ENCODE assay signal across 8 mouse cellular contexts in the genomic region with DNA sequence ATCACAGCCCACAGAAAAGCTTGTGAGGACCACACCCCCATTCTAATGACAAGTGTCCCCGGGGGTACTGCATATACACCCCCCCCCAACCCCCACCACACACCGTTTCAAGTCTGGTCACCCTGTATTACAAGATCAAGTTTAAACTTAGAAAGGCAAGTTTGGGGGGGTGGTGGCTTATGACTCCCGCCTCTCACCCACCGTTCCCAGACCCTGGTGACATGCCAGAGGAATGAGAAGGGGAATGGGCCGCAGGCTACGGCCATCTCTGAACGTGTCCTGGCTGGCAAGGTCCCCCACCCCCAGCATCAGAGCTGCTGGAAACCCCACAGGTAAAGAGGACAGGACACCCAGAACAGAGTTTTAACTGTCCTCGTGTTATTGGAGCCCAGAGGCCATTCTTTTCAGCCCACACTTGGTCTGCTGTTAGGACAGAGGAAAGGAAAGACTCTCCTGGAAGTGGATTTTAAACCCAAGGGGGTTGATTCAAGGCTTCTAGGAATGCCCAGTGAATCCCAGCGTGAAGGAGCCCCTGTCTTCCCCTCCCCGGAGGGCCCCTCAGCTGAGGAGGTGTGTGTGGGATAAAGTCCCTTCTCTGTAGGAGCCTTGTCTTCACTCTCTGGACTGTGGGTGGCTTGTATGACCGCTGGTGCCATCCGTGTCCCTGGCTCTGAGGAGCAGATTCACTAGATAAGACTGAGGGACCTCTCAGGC. TPM values are rescaled to one million over a fixed set of nuclear protein-coding genes. Genes with fewer than 3 reads are reported as not detected.
DNase-seq lines count a peak whose midpoint lies in the region; ATAC-seq and TF ChIP-seq lines count a peak whose summit lies in the region.

No protein-coding gene starts in this region.

- TF ChIP-seq CTCF in bone marrow, adult 2 months (IDR thresholded peaks at IDR 0.05; ENCODE audit: control insufficient read depth, insufficient read depth, low read length): no peak

- no peaks in the 10 kb centered on the region for H3K27me3 ChIP-seq in heart, embryonic 14.5 days (ENCODE audit: control insufficient read depth, insufficient read depth, low read length)
- 0 out of 2 replicates have a peak, but pooled peaks cover 6% of the 10 kb centered on the region for H3K27me3 ChIP-seq in hindbrain, embryonic 10.5 days (ENCODE audit: insufficient read depth, poor library complexity, severe bottlenecking)
- H3K27me3 ChIP-seq in midbrain, embryonic 10.5 days (ENCODE audit: low read depth, poor library complexity, severe bottlenecking): peaks cover 4% of the 10 kb centered on the region; the same call in 1 of the 2 replicates

- no peak for DNase-seq in heart, postnatal 4 days
- DNase-seq in hindbrain, embryonic 10.5 days (ENCODE audit: low spot score): no peak
- DNase-seq in midbrain, embryonic 10.5 days (ENCODE audit: low spot score): no peak
- no peak for DNase-seq in adrenal gland, postnatal 4 days (ENCODE audit: low spot score in 2 of 2)
- no peak for DNase-seq in adrenal gland, postnatal 10 days
- DNase-seq in right cerebral cortex, postnatal 25 days: no peak

- peaks cover 24 to 37% of the 10 kb centered on the region in 2 experiments for H3K4me1 ChIP-seq in heart, embryonic 14.5 days (ENCODE audit: control insufficient read depth in 2 of 2, insufficient read depth in 2 of 2, low read length in 2 of 2)
- no peaks in the 10 kb centered on the region; the same call in 1 of the 2 replicates for H3K4me1 ChIP-seq in bone marrow, adult 2 months (ENCODE audit: control insufficient read depth, insufficient read depth, low read length)
- peaks cover 50% of the 10 kb centered on the region for H3K4me1 ChIP-seq in hindbrain, embryonic 10.5 days (replicated peaks)
- H3K4me1 ChIP-seq in midbrain, embryonic 10.5 days: peaks cover 40% of the 10 kb centered on the region

- H3K9me3 ChIP-seq in heart, embryonic 14.5 days (ENCODE audit: control insufficient read depth, low read length): no peaks in the 10 kb centered on the region
- H3K9me3 ChIP-seq in hindbrain, embryonic 10.5 days: 0 out of 2 replicates have a peak, but pooled peaks cover 2% of the 10 kb centered on the region
- no peaks in the 10 kb centered on the region for H3K9me3 ChIP-seq in midbrain, embryonic 10.5 days (replicated peaks)

- peak overlapping the region; percentile 48 to 51; a peak in 3 of 4 replicates for H3K27ac ChIP-seq in heart, embryonic 14.5 days (replicated peaks in 1 of 2; ENCODE audit: control insufficient read depth in 1 of 2, insufficient read depth in 1 of 2, low read depth in 2 of 2, low read length in 2 of 2)
- no peak overlapping the region; the same call in 1 of the 2 replicates for H3K27ac ChIP-seq in bone marrow, adult 2 months (ENCODE audit: control insufficient read depth, insufficient read depth, low read depth, low read length, poor library complexity)
- peak overlapping the region; percentile 91 for H3K27ac ChIP-seq in hindbrain, embryonic 10.5 days
- peak overlapping the region; percentile 87 for H3K27ac ChIP-seq in midbrain, embryonic 10.5 days (replicated peaks)

- H3K36me3 ChIP-seq in heart, embryonic 14.5 days (ENCODE audit: control insufficient read depth, insufficient read depth, low read length): no peaks in the 10 kb centered on the region
- H3K36me3 ChIP-seq in hindbrain, embryonic 10.5 days: no peaks in the 10 kb centered on the region
- H3K36me3 ChIP-seq in midbrain, embryonic 10.5 days: no peaks in the 10 kb centered on the region; the same call in 1 of the 2 replicates

- H3K9ac ChIP-seq in heart, embryonic 14.5 days (ENCODE audit: low read length): peak overlapping the region; percentile 98

- 19% methylated on average over 12 of the region's 12 CpGs for WGBS in heart, embryonic 14.5 days
- WGBS in bone marrow, adult 2 months: 7% methylated on average over 12 of the region's 12 CpGs
- WGBS in hindbrain, embryonic 10.5 days: 26% methylated on average over 12 of the region's 12 CpGs
- whole genome bisulfite sequencing in midbrain, embryonic 10.5 days: 31% methylated on average over 12 of the region's 12 CpGs

- TF ChIP-seq POLR2A in bone marrow, adult 2 months (IDR thresholded peaks at IDR 0.05; ENCODE audit: borderline replicate concordance, control insufficient read depth, low read depth, low read length): no peak

- H3K4me3 ChIP-seq in heart, embryonic 14.5 days (ENCODE audit: control insufficient read depth in 1 of 2, insufficient read depth in 1 of 2, low read depth in 1 of 2, low read length in 2 of 2): peak overlapping the region; percentile 96 to 98
- H3K4me3 ChIP-seq in bone marrow, adult 2 months (replicated peaks; ENCODE audit: control insufficient read depth, low read depth, low read length): peak overlapping the region; percentile 95
- H3K4me3 ChIP-seq in hindbrain, embryonic 10.5 days: peak overlapping the region; percentile 87
- H3K4me3 ChIP-seq in midbrain, embryonic 10.5 days: peak overlapping the region; percentile 92

- ATAC-seq in heart, embryonic 14.5 days (ENCODE audit: insufficient number of reproducible peaks, insufficient read depth, low FRiP score, low read depth): no peak

- peak overlapping the region; percentile 90 for H3K4me2 ChIP-seq in heart, embryonic 14.5 days (ENCODE audit: low read length)

RNA-seq across cellular contexts. Expression of gene Pxn, which starts 0.9 kb away (rescaled TPM):
- polyA plus RNA-seq in heart, embryonic 14.5 days (2014; fragmentation: Nextera tagmentation; extraction: Ambion mirVana): 14.4 and 19.1 TPM in 2 replicates
- 10 to 100 TPM; 62.9 to 66.0 TPM for total RNA-seq in heart, postnatal 4 days (2021)
- 32.5 and 71.6 TPM in 2 replicates for polyA plus RNA-seq in bone marrow, adult 2 months (2011; ENCODE audit: insufficient read depth, insufficient read length, low replicate concordance, missing spikeins)
- 32.6 and 42.6 TPM in 2 replicates for polyA plus RNA-seq in hindbrain, embryonic 10.5 days (2016; fragmentation: Nextera tagmentation; extraction: Ambion mirVana)
- polyA plus RNA-seq in midbrain, embryonic 10.5 days (2016; fragmentation: Nextera tagmentation; extraction: Ambion mirVana): 27.9 and 28.9 TPM in 2 replicates
- total RNA-seq in adrenal gland, postnatal 4 days (2021): 10 to 100 TPM; 77.6 to 82.4 TPM
- total RNA-seq in adrenal gland, postnatal 10 days (2021): 10 to 100 TPM; 55.1 to 72.4 TPM

RNA-seq across cellular contexts. Expression of gene Sirt4, which starts 22.9 kb away (rescaled TPM):
- polyA plus RNA-seq in heart, embryonic 14.5 days (2014; fragmentation: Nextera tagmentation; extraction: Ambion mirVana): 19.2 and 22.5 TPM in 2 replicates
- total RNA-seq in heart, postnatal 4 days (2021): 10 to 100 TPM; 10.5 to 12.7 TPM
- 9.0 and 13.2 TPM in 2 replicates for polyA plus RNA-seq in bone marrow, adult 2 months (2011; ENCODE audit: insufficient read depth, insufficient read length, low replicate concordance, missing spikeins)
- polyA plus RNA-seq in hindbrain, embryonic 10.5 days (2016; fragmentation: Nextera tagmentation; extraction: Ambion mirVana): 17.2 and 17.3 TPM in 2 replicates
- polyA plus RNA-seq in midbrain, embryonic 10.5 days (2016; fragmentation: Nextera tagmentation; extraction: Ambion mirVana): 15.2 and 17.0 TPM in 2 replicates
- 10 to 100 TPM; 29.9 to 31.3 TPM for total RNA-seq in adrenal gland, postnatal 4 days (2021)
- total RNA-seq in adrenal gland, postnatal 10 days (2021): 10 to 100 TPM; 15.8 to 31.4 TPM

RNA-seq across cellular contexts. Expression of gene Pla2g1b, which starts 41.4 kb away (rescaled TPM):
- polyA plus RNA-seq in heart, embryonic 14.5 days (2014; fragmentation: Nextera tagmentation; extraction: Ambion mirVana): not detected in 2 replicates
- not detected for total RNA-seq in heart, postnatal 4 days (2021)
- polyA plus RNA-seq in bone marrow, adult 2 months (2011; ENCODE audit: insufficient read depth, insufficient read length, low replicate concordance, missing spikeins): 10.3 TPM in 1 of 2 replicates, not detected in the other
- 0.51 TPM in 1 of 2 replicates, not detected in the other for polyA plus RNA-seq in hindbrain, embryonic 10.5 days (2016; fragmentation: Nextera tagmentation; extraction: Ambion mirVana)
- 0.41 and 0.62 TPM in 2 replicates for polyA plus RNA-seq in midbrain, embryonic 10.5 days (2016; fragmentation: Nextera tagmentation; extraction: Ambion mirVana)
- total RNA-seq in adrenal gland, postnatal 4 days (2021): 10 to 100 TPM in 1 of 2 experiments, not detected in 1; 13.7 TPM
- total RNA-seq in adrenal gland, postnatal 10 days (2021): not detected

RNA-seq across cellular contexts. Expression of gene Rplp0, which starts 51.8 kb away (rescaled TPM):
- 1,183 and 1,268 TPM in 2 replicates for polyA plus RNA-seq in heart, embryonic 14.5 days (2014; fragmentation: Nextera tagmentation; extraction: Ambion mirVana)
- 100 to 1,000 TPM; 852 to 919 TPM for total RNA-seq in heart, postnatal 4 days (2021)
- 1,167 and 1,244 TPM in 2 replicates for polyA plus RNA-seq in bone marrow, adult 2 months (2011; ENCODE audit: insufficient read depth, insufficient read length, low replicate concordance, missing spikeins)
- 1,124 and 1,374 TPM in 2 replicates for polyA plus RNA-seq in hindbrain, embryonic 10.5 days (2016; fragmentation: Nextera tagmentation; extraction: Ambion mirVana)
- 1,126 and 1,338 TPM in 2 replicates for polyA plus RNA-seq in midbrain, embryonic 10.5 days (2016; fragmentation: Nextera tagmentation; extraction: Ambion mirVana)
- total RNA-seq in adrenal gland, postnatal 4 days (2021): 1,000 to 10,000 TPM; 1,094 to 1,122 TPM
- 100 to 1,000 TPM; 933 to 968 TPM for total RNA-seq in adrenal gland, postnatal 10 days (2021)

RNA-seq across cellular contexts. Expression of gene Gcn1l1, which starts 57.6 kb away (rescaled TPM):
- polyA plus RNA-seq in heart, embryonic 14.5 days (2014; fragmentation: Nextera tagmentation; extraction: Ambion mirVana): 25.2 and 26.3 TPM in 2 replicates
- 10 to 100 TPM; 52.7 to 56.7 TPM for total RNA-seq in heart, postnatal 4 days (2021)
- polyA plus RNA-seq in bone marrow, adult 2 months (2011; ENCODE audit: insufficient read depth, insufficient read length, low replicate concordance, missing spikeins): 23.3 and 38.4 TPM in 2 replicates
- 56.9 and 57.5 TPM in 2 replicates for polyA plus RNA-seq in hindbrain, embryonic 10.5 days (2016; fragmentation: Nextera tagmentation; extraction: Ambion mirVana)
- polyA plus RNA-seq in midbrain, embryonic 10.5 days (2016; fragmentation: Nextera tagmentation; extraction: Ambion mirVana): 52.5 and 61.2 TPM in 2 replicates
- total RNA-seq in adrenal gland, postnatal 4 days (2021): 10 to 100 TPM; 83.5 to 87.5 TPM
- 10 to 100 TPM; 52.4 to 63.2 TPM for total RNA-seq in adrenal gland, postnatal 10 days (2021)
